Mouse (Mus musculus) liver, embryonic 12.5 days (tissue): Measurements from ENCODE around the gene Tpst1. TPM values are rescaled to one million over a fixed set of nuclear protein-coding genes. Genes with fewer than 3 reads are reported as not detected.

ENCODE experiments used
- ATAC-seq: fragments of 200-750 bp; cut with Nextera tagmentation; 2 replicates; pipeline ENCODE4 v1.8.0; 2017; ENCODE audit warnings: moderate number of reproducible peaks, mild to moderate bottlenecking, moderate library complexity
- H3K27ac ChIP-seq: fragments of 300-500 bp; sonication (generic); 2 replicates; pipeline ENCODE4 v1.5.1; 2016; ENCODE audit warnings: mild to moderate bottlenecking
- H3K27me3 ChIP-seq: fragments of 300-500 bp; sonication (generic); replicated peaks from 2 replicates; pipeline ENCODE4 v1.6.1; 2016; ENCODE audit warnings: mild to moderate bottlenecking, moderate library complexity
- H3K36me3 ChIP-seq: fragments of 300-500 bp; sonication (generic); 2 replicates; pipeline ENCODE4 v1.6.1; 2016; ENCODE audit warnings: mild to moderate bottlenecking, moderate library complexity
- H3K4me1 ChIP-seq: fragments of 300-500 bp; sonication (generic); 2 replicates; pipeline ENCODE4 v1.6.1; 2016
- H3K4me2 ChIP-seq: fragments of 300-500 bp; sonication (generic); 2 replicates; pipeline ENCODE4 v1.6.1; 2016; ENCODE audit warnings: mild to moderate bottlenecking, moderate library complexity
- H3K4me3 ChIP-seq: fragments of 300-500 bp; sonication (generic); 2 replicates; pipeline ENCODE4 v1.5.1; 2016; ENCODE audit warnings: mild to moderate bottlenecking, moderate library complexity
- H3K9ac ChIP-seq: fragments of 300-500 bp; sonication (generic); 2 replicates; pipeline ENCODE4 v1.6.1; 2016; ENCODE audit warnings: mild to moderate bottlenecking, moderate library complexity
- H3K9me3 ChIP-seq: fragments of 300-500 bp; sonication (generic); replicated peaks from 2 replicates; pipeline ENCODE4 v1.6.1; 2016; ENCODE audit warnings: mild to moderate bottlenecking, moderate library complexity
- WGBS: fragments of 180-500 bp; shearing (Covaris S2); methylation state at CpG from one replicate; pipeline ENCODE4 v1.1.7; 2016; ENCODE audit not compliant: insufficient replicate concordance; 5-methylcytosine and 5-hydroxymethylcytosine counted together
- polyA plus RNA-seq: library from polyadenylated mRNA; unstranded; fragments of >200 nt; fragmentation: Nextera tagmentation; extraction: Ambion mirVana; gene quantifications from 2 replicates; pipeline ENCODE4 v1.2.1, GENCODE M21; 2016

The Tpst1 gene
- polyA plus RNA-seq, 1 experiment from 2014 or later: 37.2 TPM

DNA sequence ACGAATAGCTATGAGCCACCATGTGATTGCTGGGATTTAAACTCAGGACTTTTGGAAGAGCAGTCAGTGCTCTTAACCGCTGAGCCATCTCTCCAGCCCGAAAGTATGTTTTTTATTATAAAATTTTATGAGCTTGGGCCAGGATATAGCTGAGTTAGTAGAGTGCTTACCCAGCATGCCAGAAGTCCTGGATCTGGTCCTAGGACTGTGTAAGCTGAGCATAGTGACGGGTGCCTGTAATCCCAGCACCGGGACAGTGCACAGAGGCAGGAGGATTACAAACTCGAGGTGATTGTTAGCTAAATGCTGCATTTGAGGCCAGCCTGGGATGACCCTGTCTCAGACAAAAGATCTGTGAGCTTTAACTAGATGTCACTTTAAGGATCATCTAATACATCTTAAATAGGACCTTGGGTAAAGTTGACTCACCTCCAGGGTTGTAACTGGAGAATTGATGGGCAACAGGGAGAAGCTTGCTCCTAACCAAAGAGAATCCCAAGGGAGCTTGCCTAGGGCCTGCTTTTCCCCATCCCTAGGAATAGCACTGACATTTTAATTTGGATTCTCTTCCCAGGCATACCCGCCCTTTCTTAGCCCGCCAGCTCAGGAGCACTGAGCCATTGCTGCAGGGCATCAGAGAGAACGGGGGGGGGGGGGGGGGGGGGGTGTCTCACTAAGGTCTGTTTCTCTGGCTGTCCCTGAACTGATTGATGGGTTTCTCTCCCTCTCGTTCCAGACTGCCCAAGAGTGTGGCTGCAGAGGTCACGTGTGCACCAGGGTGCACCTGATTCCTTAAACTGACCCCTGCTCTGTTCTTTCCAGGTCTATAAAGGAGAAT lies 55.8 kb downstream of the Tpst1 start:
- H3K9ac ChIP-seq: no peak overlapping the region
- no peaks in the 10 kb centered on the region for H3K9me3 ChIP-seq
- H3K4me1 ChIP-seq: no peaks in the 10 kb centered on the region
- no peak for ATAC-seq
- no peaks in the 10 kb centered on the region for H3K27me3 ChIP-seq
- no peak overlapping the region for H3K4me3 ChIP-seq
- no peak overlapping the region for H3K27ac ChIP-seq
- H3K36me3 ChIP-seq: peaks cover 28% of the 10 kb centered on the region
- 69% methylated on average over 11 of the region's 11 CpGs for WGBS
- no peak overlapping the region for H3K4me2 ChIP-seq

DNA sequence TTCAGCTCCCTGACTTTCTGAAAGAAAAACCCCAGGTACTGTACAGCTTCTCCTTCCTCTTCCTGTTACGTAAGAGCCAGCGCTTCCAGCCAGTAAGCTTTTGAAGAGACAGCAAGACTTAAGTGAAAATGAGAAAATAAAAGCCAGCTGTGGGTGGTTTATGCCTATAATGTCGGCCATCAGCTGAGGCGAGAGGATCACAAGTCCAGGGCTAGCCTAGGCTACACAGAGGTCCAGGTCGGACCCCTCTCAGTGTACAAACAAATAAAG lies 56.3 kb downstream of the Tpst1 start:
- Histone ChIP-seq H3K27ac (no peak overlapping the region), H3K9ac (no peak overlapping the region), H3K36me3 (peaks cover 30% of the 10 kb centered on the region), H3K4me3 (no peak overlapping the region), H3K4me1 (no peaks in the 10 kb centered on the region), H3K9me3 (no peaks in the 10 kb centered on the region), H3K27me3 (no peaks in the 10 kb centered on the region), H3K4me2 (no peak overlapping the region)
- ATAC-seq: no peak
- WGBS: 78% methylated on average over 5 of the region's 5 CpGs

DNA sequence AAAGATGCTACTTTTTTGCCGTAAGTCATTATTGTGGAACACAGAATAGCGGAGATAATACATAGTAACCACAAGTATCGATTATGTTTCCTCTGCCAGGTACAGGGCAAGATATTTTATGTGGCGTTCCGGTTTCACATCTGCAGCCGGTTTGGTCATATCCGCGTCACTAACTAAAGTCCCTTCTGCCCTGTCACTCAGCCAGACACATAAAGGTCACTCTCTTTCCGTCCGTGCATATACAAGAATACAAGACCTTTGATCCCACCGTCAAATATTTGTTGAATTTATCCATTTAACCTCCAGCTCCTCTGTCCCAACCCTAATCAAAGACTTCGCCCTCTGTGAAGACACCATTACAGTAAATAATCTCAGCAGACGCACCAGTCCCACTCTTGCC lies 63.5 kb downstream of the Tpst1 start:
- no peak for ATAC-seq
- WGBS: 86% methylated on average over 13 of the region's 13 CpGs
- Histone ChIP-seq H3K9me3 (no peaks in the 10 kb centered on the region), H3K4me3 (no peak overlapping the region), H3K27ac (no peak overlapping the region), H3K4me1 (peaks cover 4% of the 10 kb centered on the region; the same call in 1 of the 2 replicates), H3K4me2 (no peak overlapping the region), H3K36me3 (peaks cover 23% of the 10 kb centered on the region), H3K9ac (no peak overlapping the region), H3K27me3 (peaks cover 7% of the 10 kb centered on the region; the same call in 1 of the 2 replicates)

DNA sequence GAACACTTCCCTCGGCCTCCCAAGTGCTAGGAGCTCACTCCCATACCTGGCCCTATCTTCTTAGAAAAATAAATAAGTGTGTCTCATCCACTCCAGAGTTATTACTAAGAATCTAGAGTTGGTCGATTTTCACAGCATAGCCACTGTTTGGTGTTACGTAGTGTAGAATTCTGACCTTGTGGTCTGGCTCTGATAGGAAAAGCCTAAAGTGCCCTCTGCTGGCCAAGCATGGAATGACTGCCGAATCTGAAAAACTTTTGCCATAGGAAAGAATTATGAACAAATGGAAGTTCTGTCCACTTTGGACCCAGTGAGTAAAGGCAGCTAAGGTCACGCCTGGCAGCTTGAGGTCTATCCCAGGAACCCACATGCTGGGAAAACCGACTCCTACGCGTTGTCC lies 66.3 kb downstream of the Tpst1 start:
- H3K4me3 ChIP-seq: no peak overlapping the region
- no peak for ATAC-seq

DNA sequence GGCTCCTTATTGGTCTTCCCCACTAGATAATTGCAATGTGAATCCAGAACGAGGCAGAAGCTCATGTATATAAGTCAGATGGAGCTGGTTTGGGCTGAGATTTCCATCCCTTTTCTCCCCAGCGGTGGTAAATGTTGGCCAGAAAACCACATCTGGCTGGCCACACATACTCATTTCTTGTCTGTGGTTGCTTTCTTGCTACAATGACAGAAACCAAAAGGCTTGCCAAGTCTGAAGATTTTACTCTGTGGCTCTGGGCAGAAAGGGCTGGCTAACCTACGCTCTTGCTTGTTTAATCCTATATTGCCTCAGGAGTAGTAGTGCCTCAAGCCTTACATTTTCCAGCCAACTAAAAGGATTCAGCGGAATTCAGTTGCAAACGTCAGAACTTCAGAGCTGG lies 68.0 kb downstream of the Tpst1 start:
- H3K27ac ChIP-seq: no peak overlapping the region

More for the DNA sequence above, 66.3 kb downstream of the Tpst1 start:
- Histone ChIP-seq H3K9ac (no peak overlapping the region), H3K27me3 (peaks cover 13% of the 10 kb centered on the region; the same call in 1 of the 2 replicates), H3K9me3 (no peaks in the 10 kb centered on the region), H3K36me3 (peaks cover 12% of the 10 kb centered on the region), H3K27ac (no peak overlapping the region), H3K4me1 (peaks cover 17% of the 10 kb centered on the region), H3K4me2 (no peak overlapping the region)
- WGBS: 18% methylated on average over 8 of the region's 8 CpGs

DNA sequence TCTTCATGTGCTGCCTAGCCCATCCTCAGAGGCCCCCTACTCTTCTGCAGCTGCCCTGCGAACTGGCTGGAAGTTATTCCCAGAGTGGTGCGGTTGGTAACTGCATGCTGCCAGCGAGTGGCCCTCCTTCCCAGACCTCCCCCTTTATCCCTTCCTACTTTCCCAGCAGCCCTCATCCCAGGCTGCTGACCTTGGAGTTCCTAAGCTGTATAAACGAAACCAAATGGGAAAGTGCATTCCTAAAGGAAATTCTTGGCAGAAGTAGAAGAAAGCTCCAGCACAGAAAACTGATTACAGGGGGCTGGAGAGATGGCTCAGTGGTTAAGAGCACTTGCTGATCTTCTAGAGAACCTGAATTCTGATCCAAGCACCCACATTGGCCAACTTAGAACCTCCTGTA lies 68.9 kb downstream of the Tpst1 start:
- H3K27me3 ChIP-seq: peaks cover 13% of the 10 kb centered on the region; the same call in 1 of the 2 replicates
- no peak for ATAC-seq
- no peak overlapping the region for H3K4me3 ChIP-seq
- H3K27ac ChIP-seq: no peak overlapping the region
- 57% methylated on average over 4 of the region's 4 CpGs for WGBS
- no peaks in the 10 kb centered on the region for H3K36me3 ChIP-seq
- peaks cover 32% of the 10 kb centered on the region for H3K4me1 ChIP-seq
- H3K4me2 ChIP-seq: no peak overlapping the region
- no peak overlapping the region for H3K9ac ChIP-seq
- H3K9me3 ChIP-seq: no peaks in the 10 kb centered on the region

More for the DNA sequence above, 68.0 kb downstream of the Tpst1 start:
- ATAC-seq: no peak
- Histone ChIP-seq H3K4me2 (no peak overlapping the region), H3K4me1 (peaks cover 29% of the 10 kb centered on the region), H3K9me3 (no peaks in the 10 kb centered on the region), H3K27me3 (peaks cover 13% of the 10 kb centered on the region; the same call in 1 of the 2 replicates), H3K36me3 (0 out of 2 replicates have a peak, but pooled peaks cover 3% of the 10 kb centered on the region), H3K4me3 (no peak overlapping the region), H3K9ac (no peak overlapping the region)
- 72% methylated on average over 5 of the region's 5 CpGs for WGBS

DNA sequence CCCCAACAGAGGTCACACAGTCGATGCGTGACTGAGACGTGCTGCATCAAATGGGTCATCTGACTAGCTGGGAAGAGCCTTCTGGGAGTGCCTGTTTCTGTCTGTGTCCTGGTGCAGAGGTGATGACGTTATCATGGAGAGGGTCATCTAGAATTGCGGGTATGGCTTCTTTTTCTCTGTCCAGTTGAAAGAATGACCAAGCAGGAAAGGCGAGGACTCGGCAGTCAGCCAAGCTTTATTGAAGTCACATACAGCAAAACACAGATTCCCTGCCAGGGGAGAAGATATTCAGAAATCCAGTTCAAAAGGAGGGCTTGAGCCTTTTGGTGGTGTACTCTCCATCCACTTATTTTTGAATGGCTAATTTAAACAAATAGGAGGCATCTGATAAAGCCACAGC lies 70.0 kb downstream of the Tpst1 start:
- Histone ChIP-seq H3K4me3 (no peak overlapping the region), H3K36me3 (peaks cover 4% of the 10 kb centered on the region), H3K9me3 (no peaks in the 10 kb centered on the region), H3K4me2 (peak overlapping the region; percentile 93), H3K9ac (no peak overlapping the region), H3K27ac (peak overlapping the region; percentile 97), H3K27me3 (peaks cover 13% of the 10 kb centered on the region; the same call in 1 of the 2 replicates), H3K4me1 (peaks cover 35% of the 10 kb centered on the region)
- 82% methylated on average over 7 of the region's 7 CpGs for WGBS
- ATAC-seq: no peak

DNA sequence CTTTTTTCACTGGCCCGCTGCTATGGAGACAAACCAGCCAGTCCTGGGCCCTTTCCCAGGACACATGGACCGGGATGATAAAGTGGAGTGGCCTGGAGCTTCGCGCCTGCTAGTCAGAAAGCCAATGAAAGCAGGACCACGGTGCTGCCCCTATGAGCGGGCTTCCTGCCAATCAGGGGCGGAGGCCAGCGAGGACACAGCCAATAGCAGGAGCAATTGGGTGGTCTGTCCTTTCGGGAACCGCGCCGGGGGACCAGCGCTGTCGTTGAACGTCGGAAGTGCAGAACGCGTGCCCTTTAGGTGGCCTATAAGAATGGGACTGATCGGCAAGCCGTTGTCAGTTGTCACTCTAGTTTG lies 70.8 kb downstream of the Tpst1 start:
- Histone ChIP-seq H3K27ac (peak overlapping the region; percentile 97), H3K36me3 (peaks cover 13% of the 10 kb centered on the region), H3K4me3 (peak overlapping the region; percentile 80), H3K4me1 (peaks cover 35% of the 10 kb centered on the region), H3K9ac (peak overlapping the region; percentile 89), H3K4me2 (peak overlapping the region; percentile 93), H3K9me3 (no peaks in the 10 kb centered on the region), H3K27me3 (peaks cover 13% of the 10 kb centered on the region; the same call in 1 of the 2 replicates)
- ATAC-seq: peak; percentile 57
- 3% methylated on average over 20 of the region's 20 CpGs for WGBS

DNA sequence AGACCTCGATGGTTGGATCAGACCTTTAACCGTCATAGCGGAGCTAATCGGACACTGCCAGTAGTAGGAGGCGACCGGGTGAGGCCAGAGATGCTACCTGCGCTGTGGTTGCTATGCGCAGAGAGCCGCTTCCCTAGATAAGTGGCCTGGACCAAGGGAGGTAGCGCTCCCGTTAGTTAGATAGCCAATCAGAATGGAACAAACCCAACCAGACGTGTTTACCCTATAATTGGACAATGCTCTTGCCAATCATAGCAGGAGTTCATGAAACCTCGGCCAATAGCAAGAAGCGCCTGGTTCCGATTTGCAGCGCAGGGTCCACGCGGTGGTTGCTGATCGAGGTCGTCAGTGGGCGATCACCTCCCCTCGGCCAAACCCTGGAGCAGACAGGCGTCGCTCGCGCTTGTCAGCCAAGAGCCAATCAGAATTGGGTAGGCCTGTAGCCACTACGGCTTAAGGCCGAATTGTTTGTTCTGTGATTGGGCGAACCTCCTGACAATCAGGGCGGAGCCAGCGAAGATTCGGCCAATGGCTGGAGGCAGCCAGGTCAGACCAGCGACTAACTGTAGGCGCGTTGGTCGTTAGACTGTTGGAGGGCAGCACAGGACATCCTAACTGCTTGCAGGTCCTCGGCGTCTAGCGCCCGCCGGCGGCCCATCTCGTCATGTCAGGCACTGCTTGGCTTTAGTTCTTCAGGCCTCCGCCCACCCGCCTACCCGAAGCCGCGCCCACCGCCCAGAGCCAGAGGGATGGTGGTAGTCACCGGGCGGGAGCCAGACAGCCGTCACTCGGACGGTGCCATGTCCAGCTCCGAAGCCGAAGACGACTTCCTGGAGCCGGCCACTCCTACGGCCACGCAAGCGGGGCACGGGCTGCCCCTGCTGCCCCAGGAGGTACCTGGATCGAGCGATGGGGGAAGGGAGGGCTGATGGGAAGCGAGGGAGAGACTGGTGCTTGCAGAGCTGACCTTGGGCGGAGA lies 71.5 kb downstream of the Tpst1 start, which contains the start of gene Kctd7:
TSS of gene Kctd7 (plus strand) at position 528 of the 979 bp plus-strand sequence.
- Histone ChIP-seq H3K4me2 (peak within 1 kb of the TSS; percentile 93), H3K4me1 (peaks cover 33% of the 10 kb centered on the region), H3K36me3 (peaks cover 19% of the 10 kb centered on the region), H3K9ac (peak within 1 kb of the TSS; percentile 89), H3K4me3 (peak within 1 kb of the TSS; percentile 80), H3K9me3 (no peaks in the 10 kb centered on the region), H3K27ac (peak within 1 kb of the TSS; percentile 97), H3K27me3 (peaks cover 13% of the 10 kb centered on the region; the same call in 1 of the 2 replicates)
- peak; percentile 92 for ATAC-seq
- under 1% methylated on average over 66 of the region's 66 CpGs for WGBS

DNA sequence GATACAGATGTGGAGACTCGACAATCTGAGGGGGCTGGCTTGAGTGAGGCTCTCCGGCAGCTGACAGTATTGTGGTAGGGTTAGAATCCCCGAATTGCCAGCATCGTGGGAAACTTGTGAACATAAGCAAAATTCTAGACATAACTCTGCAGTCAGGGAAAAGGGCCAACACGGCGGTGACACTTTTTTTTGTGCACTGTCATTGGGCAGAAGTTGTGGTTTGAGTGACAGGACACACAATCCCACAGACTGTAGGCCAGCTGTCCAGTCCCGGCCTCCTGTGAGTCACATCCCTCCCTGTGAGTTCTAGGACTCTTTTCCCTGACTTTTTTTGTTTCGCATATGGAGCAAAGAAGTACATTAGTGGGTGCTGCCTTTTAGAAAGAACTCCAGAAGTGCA lies 72.8 kb downstream of the Tpst1 start:
- H3K4me2 ChIP-seq: peak overlapping the region; percentile 93
- peak overlapping the region; percentile 97 for H3K27ac ChIP-seq
- H3K27me3 ChIP-seq: peaks cover 11% of the 10 kb centered on the region; the same call in 1 of the 2 replicates
- 60% methylated on average over 8 of the region's 8 CpGs for WGBS
- ATAC-seq: no peak
- H3K9me3 ChIP-seq: no peaks in the 10 kb centered on the region
- peaks cover 32% of the 10 kb centered on the region for H3K36me3 ChIP-seq
- peak overlapping the region; percentile 89 for H3K9ac ChIP-seq
- H3K4me1 ChIP-seq: peaks cover 31% of the 10 kb centered on the region
- peak overlapping the region; percentile 80 for H3K4me3 ChIP-seq

DNA sequence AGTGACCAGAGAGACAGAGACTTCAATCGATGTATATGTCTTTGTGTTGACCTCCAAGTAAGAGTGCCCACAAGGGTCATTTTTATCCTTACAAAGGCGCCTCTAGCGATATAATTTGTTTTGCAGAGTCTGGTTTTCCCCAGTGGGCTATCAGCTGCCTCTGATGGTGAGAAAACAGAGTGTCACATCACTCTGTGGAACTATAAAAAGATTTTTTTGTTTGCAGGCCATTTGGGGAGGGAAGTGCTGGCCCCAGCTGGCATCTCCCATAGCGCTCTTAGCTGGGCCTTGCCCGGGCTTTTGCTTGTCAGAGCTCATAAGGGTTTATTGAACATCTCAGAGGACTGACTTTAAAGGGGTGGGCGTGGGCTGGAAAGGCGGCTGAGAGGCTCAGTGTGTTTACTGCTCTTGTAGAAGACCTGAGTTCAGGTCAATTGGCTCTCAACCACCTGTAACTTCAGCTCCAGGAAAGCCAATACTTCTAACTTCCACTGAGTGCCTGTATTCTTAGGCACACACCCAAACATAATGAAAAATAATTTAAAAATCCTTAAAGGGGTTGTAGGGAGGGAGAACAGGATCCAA lies 76.7 kb downstream of the Tpst1 start:
- peaks cover 63% of the 10 kb centered on the region for H3K36me3 ChIP-seq
- ATAC-seq: no peak
- no peaks in the 10 kb centered on the region for H3K27me3 ChIP-seq
- 75% methylated on average over 7 of the region's 7 CpGs for WGBS
- H3K4me1 ChIP-seq: peaks cover 18% of the 10 kb centered on the region
- H3K9ac ChIP-seq: no peak overlapping the region; the same call in 1 of the 2 replicates
- no peak overlapping the region for H3K4me2 ChIP-seq
- H3K4me3 ChIP-seq: no peak overlapping the region
- no peak overlapping the region for H3K27ac ChIP-seq
- no peaks in the 10 kb centered on the region for H3K9me3 ChIP-seq
